Mouse (Mus musculus) thymus, adult 2 months (tissue): ENCODE data around the gene Usp38. TPM values are rescaled to one million over a fixed set of nuclear protein-coding genes. Genes with fewer than 3 reads are reported as not detected.

Experiments used
- DNase-seq: peaks from one replicate; pipeline ENCODE4 v3.0.0; 2021
- H3K27ac ChIP-seq: fragments of 200-500 bp; 2 replicates; pipeline ENCODE4 v1.5.1; 2012; ENCODE audit warnings: low read length, control low read depth; ENCODE audit not compliant: control insufficient read depth, insufficient read depth
- H3K27me3 ChIP-seq: fragments of 200-500 bp; 2 replicates; pipeline ENCODE4 v1.6.1; 2012; ENCODE audit warnings: mild to moderate bottlenecking, low read length, moderate library complexity, mixed read lengths; ENCODE audit not compliant: control insufficient read depth, insufficient read depth
- H3K36me3 ChIP-seq: fragments of 200-500 bp; 2 replicates; pipeline ENCODE4 v1.6.1; 2012; ENCODE audit warnings: mild to moderate bottlenecking, low read length, moderate library complexity; ENCODE audit not compliant: control insufficient read depth, insufficient read depth
- H3K4me1 ChIP-seq: fragments of 200-500 bp; replicated peaks from 2 replicates; pipeline ENCODE4 v1.6.1; 2012; ENCODE audit warnings: low read length; ENCODE audit not compliant: control insufficient read depth, insufficient read depth
- H3K4me3 ChIP-seq: fragments of 200-500 bp; 2 replicates; pipeline ENCODE4 v1.5.1; 2012; ENCODE audit warnings: mild to moderate bottlenecking, low read length, control low read depth, moderate library complexity; ENCODE audit not compliant: control insufficient read depth, insufficient read depth
- CTCF ChIP-seq: fragments of 200-500 bp; IDR thresholded peaks from 2 replicates; pipeline ENCODE4 v1.5.1; 2012; ENCODE audit warnings: mild to moderate bottlenecking, control low read depth, low read length, moderate library complexity, borderline replicate concordance; ENCODE audit not compliant: control insufficient read depth, poor library complexity, insufficient read depth; ENCODE audit errors: extremely low read depth
- POLR2A ChIP-seq: fragments of 200-500 bp; IDR thresholded peaks from 2 replicates; pipeline ENCODE4 v1.6.1; 2012; ENCODE audit warnings: mild to moderate bottlenecking, low read length, control low read depth, moderate library complexity; ENCODE audit not compliant: control insufficient read depth, poor library complexity, insufficient read depth; ENCODE audit errors: extremely low read depth
- WGBS: fragments of 180-500 bp; shearing (Covaris S2); methylation state at CpG from one replicate; pipeline ENCODE4 v1.1.7; 2018; 5-methylcytosine and 5-hydroxymethylcytosine counted together
- polyA plus RNA-seq: library from polyadenylated mRNA; depleted of rRNA; stranded (reverse); fragments of >200 nt; gene quantifications from 2 replicates; pipeline ENCODE4 v1.2.3, GENCODE M21; 2012

Usp38 gene
- polyA plus RNA-seq, 1 experiment = 23.7 TPM

DNA sequence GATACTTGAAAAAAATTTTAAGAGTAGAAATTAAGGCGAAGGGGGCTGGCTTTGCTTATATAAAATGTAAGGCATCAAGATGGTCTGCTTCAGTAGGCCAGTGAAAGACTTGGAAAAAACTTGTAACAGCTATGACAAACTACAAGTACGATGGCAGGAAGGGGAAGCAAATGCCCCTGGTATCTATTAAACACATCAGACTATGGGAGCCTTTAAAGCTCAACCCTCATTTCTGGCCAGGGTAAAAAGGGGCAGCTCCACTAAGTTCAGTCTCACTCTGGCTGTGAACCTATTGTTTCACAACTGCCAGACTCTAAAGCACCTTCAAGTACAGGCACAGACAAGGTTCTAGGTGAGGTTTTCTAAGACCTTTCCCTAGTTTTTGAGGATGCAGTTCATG, 2.0 kb downstream of the Usp38 start:
- Histone ChIP-seq H3K27me3 (no peaks in the 10 kb centered on the region), H3K4me1 (peaks cover 2% of the 10 kb centered on the region; the same call in 1 of the 2 replicates), H3K36me3 (peaks cover 9% of the 10 kb centered on the region), H3K27ac (no peak overlapping the region; the same call in 1 of the 2 replicates), H3K4me3 (no peak overlapping the region)
- TF ChIP-seq CTCF (no peak), POLR2A (no peak)
- 28% methylated on average over 2 of the region's 2 CpGs for WGBS
- DNase-seq = no peak

DNA sequence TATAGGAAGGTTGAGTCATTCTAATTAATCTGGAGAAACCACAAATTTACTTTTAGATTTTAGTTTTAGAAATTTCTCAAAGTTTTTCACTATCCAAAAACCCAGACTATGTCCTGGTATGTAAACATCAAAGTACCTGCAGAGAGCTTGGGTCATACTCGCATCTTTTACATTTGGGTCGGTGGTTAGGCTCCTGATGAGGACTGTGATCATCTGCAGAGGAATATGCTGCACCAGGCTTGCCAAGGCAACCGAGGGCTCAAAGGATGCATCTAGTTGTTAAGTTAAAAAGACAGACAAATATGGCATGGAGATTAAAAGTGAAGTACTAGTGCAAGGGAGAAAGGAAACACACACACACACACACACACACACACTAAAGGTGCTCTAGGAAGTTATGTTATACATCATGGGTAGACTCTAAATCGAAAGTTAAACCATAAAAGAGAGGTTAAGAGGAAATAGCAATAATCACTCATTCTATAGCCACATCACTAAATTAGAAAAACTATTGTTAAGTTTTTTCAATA, 2.6 kb downstream of the Usp38 start:
- Histone ChIP-seq H3K36me3 (peaks cover 13% of the 10 kb centered on the region), H3K27ac (peak overlapping the region; percentile 83)

DNA sequence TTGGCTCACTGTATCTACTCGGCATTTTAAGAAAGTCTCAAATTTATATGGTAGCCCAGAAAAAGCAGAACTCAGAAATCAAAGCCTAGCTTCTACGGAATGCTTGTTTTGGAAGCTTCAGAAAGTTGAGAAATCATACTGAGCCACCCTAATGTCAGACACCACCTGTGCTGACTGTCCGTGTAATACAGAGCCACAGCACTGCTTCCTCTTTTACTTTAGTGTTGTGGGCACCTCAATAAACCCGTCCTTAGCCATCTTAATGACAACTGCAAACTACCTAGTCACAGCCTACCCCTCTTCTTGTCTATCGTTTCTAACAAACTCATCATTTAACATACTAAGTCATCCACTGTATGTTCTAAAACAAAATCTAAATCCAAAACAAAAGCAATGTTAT, 4.3 kb downstream of the Usp38 start:
- peaks cover 2% of the 10 kb centered on the region; the same call in 1 of the 2 replicates for H3K4me1 ChIP-seq
- 11% methylated on average over 5 of the region's 5 CpGs for WGBS
- no peak for DNase-seq
- no peak overlapping the region for H3K27ac ChIP-seq
- TF ChIP-seq CTCF = no peak
- no peak for TF ChIP-seq POLR2A
- H3K36me3 ChIP-seq = peaks cover 26% of the 10 kb centered on the region
- no peak overlapping the region for H3K4me3 ChIP-seq
- H3K27me3 ChIP-seq = no peaks in the 10 kb centered on the region

More for the DNA sequence above, 2.6 kb downstream of the Usp38 start:
- peak overlapping the region; percentile 26 for H3K4me3 ChIP-seq
- WGBS = 6% methylated on average over 4 of the region's 4 CpGs
- no peak for DNase-seq
- H3K27me3 ChIP-seq = no peaks in the 10 kb centered on the region
- TF ChIP-seq POLR2A = no peak
- TF ChIP-seq CTCF = no peak
- H3K4me1 ChIP-seq = peaks cover 2% of the 10 kb centered on the region; the same call in 1 of the 2 replicates

DNA sequence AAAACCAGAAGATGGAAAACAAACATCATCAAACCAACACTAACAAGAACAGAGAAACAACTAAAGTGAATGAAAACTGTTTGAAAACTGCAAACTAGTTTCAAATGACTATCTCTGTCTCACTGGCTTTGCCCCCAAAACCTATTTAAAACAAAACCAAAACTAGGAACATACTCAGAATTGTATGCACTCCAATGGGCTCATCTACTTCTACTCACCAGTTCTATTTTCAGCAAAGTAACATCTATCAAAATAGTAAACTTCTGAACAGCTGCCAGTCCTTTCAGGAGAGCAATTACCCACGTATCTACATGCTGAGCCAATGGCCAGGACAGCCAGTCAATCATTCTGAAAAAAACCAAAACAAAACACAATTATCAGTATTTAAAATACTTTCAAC, 9.6 kb downstream of the Usp38 start:
- no peak for DNase-seq
- TF ChIP-seq CTCF (no peak), POLR2A (no peak)
- Histone ChIP-seq H3K4me3 (no peak overlapping the region), H3K4me1 (no peaks in the 10 kb centered on the region; the same call in 1 of the 2 replicates), H3K27ac (no peak overlapping the region), H3K27me3 (no peaks in the 10 kb centered on the region), H3K36me3 (peaks cover 63% of the 10 kb centered on the region)
- 98% methylated on average over 1 of the region's 1 CpGs for WGBS

DNA sequence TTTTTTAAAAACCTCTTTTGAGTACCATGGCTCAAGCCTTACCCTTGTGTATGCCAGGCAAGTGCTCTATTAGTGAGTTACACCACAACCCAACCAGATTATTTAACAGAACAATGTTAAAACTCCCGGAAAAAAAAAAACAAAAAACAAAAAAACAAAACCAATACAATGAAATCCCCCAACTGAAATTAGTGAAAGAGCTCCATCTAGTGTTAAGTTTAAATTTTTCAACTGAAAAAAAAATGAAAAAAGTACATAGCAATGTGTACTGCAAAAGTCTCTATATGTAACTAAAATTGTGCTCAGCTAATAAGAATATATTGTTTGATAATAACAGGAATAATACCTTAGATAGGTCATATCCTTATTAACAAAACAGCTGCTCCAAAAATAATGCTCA, 18.1 kb downstream of the Usp38 start:
- no peaks in the 10 kb centered on the region for H3K27me3 ChIP-seq
- no peaks in the 10 kb centered on the region for H3K4me1 ChIP-seq
- H3K36me3 ChIP-seq = peaks cover 86% of the 10 kb centered on the region
- no peak overlapping the region for H3K27ac ChIP-seq
- H3K4me3 ChIP-seq = no peak overlapping the region
- no peak for DNase-seq
- WGBS = 9% methylated on average over 1 of the region's 1 CpGs
- TF ChIP-seq POLR2A = no peak
- TF ChIP-seq CTCF = no peak

DNA sequence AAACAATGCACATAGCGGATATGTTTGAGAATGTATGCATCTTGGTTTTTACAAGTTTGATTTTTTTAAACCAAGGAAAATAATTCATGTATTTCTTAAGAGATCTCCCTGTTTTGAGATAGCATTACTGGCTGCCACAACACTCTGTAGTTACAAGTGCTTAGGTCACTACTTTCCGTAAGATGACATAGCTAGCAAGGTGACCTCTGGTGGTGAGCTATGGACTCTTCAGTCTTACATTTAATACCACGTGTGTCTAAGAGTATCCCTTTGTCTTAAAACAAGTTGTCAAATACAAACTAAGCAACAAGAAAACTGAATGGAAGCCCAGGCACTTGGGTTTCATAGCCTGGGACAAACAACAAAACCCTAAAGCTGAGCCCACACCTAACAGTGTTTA, 22.8 kb downstream of the Usp38 start:
- 74% methylated on average over 3 of the region's 3 CpGs for WGBS
- DNase-seq = no peak
- Histone ChIP-seq H3K36me3 (peaks cover 91% of the 10 kb centered on the region), H3K4me3 (no peak overlapping the region), H3K4me1 (no peaks in the 10 kb centered on the region), H3K27ac (no peak overlapping the region), H3K27me3 (no peaks in the 10 kb centered on the region)
- no peak for TF ChIP-seq POLR2A
- TF ChIP-seq CTCF = no peak

DNA sequence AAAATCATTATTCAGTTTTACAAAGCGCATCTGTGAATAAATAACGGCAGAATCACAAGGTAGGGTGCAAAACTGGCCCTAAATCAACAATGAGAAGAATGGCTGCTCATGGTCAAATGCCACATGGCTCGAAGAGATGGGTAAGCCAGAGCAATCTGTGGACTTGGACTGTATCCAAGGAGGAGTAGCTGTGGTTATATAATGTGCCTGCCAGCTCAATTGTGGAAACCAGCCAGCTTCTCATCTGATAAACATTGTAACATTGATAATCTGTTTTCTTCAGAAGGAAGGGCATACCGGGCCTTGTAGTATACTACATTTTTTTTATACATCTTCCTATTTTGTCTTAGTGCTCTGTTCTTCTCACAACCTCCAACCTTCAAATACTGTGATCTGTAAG, 31.9 kb downstream of the Usp38 start:
- TF ChIP-seq CTCF (no peak), POLR2A (no peak)
- WGBS = 72% methylated on average over 4 of the region's 4 CpGs
- H3K4me1 ChIP-seq = no peaks in the 10 kb centered on the region
- H3K27ac ChIP-seq = no peak overlapping the region
- no peak for DNase-seq
- H3K4me3 ChIP-seq = no peak overlapping the region
- H3K27me3 ChIP-seq = no peaks in the 10 kb centered on the region
- H3K36me3 ChIP-seq = peaks cover 71% of the 10 kb centered on the region
